Mouse (Mus musculus) erythroblast, adult 5-6 weeks (primary cell): ENCODE results near the gene Cacna1h. TPM values are rescaled to one million over a fixed set of nuclear protein-coding genes. Genes with fewer than 3 reads are reported as not detected.
A peak's percentile ranks its signal among the peaks of the same experiment; 100 is the strongest.

Experiments
- ATAC-seq: replicated peaks from 2 replicates; pipeline ENCODE4 v1.8.0; 2016; ENCODE audit warnings: moderate number of reproducible peaks, mild to moderate bottlenecking, moderate TSS enrichment, inconsistent platforms; ENCODE audit not compliant: poor library complexity, low FRiP score, severe bottlenecking
- total RNA-seq, 2 experiments: library from RNA; stranded (forward) in 1 of 2; stranded (reverse) in 1 of 2; fragments of 150-400 nt in 1 of 2; fragments of 200-764, 138-1000 nt in 1 of 2; gene quantifications; 2 replicates each; pipeline versions ENCODE4 v1.2.3 to v1.2.4; 2015 to 2017; ENCODE audit warnings: low replicate concordance in 2 of 2

The Cacna1h gene
- total RNA-seq, 2 experiments from 2014 or later, result 0.43 TPM; not detected in 1

DNA sequence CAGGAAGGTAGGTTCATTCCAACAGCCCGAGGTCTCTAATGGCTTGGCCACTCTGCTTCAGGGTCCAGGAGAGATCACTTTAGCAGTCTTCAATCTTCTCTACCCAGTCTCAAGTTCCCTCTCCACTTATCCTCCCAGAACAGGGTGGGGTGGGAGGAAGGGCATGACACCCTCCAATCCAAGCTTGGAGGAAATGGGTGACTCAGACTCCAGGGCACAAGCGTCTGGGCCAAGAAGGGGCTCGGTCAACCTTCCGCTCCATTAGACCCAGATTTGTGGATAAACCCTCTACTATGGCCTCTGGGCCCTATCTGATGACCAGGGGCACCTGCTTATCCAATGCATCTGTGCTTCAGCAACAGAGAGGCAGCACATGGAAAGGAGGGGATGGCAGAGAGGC lies 88.1 kb downstream of the Cacna1h start, which contains the start of gene Tpsab1:
Gene Tpsab1 (minus strand): TSS at position 101 of the 400 bp plus-strand sequence.
- no peak for ATAC-seq

DNA sequence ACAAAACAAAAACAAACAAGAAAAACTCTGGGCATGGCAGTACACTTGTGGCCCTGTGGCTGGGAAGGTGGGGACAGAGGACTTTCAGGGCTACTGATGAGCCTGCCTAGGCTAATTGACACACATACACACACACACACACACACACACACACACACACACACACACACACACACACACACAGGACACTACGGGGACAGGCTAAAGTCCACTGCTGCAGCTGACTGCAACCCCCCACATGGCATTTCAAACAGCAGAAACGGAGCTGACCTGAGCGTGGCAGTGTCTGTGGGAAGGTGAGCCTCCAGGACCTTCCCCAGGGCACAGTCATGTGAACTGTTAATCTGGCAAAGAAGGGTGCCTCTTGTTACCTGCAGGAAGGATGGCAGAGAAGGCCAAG lies 92.1 kb downstream of the Cacna1h start:
- ATAC-seq, result no peak

DNA sequence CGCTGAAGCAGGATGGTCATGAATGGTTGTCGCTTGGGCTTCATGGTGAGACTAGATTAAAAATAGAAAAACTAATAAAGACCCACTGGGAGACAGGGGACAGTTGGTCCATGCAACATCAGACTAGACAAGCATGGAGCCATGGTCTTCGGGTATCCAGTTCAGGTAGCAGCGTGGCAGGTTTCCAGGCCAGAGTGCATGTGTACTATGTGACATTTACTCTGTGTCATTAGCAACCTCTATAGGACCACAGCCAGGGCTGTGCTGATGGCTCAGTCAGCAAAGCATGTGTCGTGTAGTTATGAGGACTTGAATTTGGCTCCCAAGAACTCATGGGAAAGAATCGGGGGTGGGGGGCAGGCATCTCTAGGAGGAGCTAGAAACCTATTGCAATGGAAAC lies 93.6 kb downstream of the Cacna1h start:
- ATAC-seq, result no peak

DNA sequence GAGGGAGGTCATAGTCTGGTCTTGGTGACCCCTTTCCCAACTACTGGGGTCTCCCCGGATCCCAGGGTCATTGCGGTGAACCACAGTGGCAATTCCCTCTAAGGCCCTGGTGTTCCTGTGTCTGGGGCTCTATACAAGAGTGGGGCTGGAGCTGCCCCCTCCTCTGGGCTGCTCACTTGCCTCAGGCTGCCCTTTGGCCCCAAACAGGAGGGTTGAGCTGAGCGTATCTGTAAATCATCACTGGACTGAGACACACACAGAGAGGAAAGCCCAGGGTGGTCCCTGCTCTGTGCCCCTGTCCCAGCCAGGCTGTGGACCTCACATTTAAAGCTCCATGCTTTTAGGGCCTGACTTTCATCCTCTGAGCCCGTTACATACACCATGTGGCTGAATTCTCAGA lies 95.4 kb downstream of the Cacna1h start:
- no peak for ATAC-seq

DNA sequence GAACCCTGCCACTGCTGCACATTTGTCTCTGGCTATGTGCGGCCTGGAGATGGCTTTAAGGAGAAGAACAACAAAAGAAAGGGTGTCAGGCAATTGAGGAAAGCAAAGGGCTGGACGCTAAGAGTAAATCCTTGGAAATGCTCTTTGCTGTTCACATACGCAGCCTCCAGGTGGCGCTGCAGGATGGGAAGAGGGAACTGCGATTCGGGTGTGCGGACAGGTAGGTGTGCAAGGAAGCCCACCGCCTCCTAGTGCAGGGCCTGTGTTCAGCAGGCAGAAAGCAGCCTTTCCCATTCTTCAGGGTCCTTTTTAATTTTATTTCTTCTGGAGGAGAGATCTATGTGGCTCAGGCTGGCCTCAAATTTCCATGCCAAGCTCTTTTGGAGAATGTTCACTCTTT lies 99.6 kb downstream of the Cacna1h start:
- ATAC-seq, result peak; percentile 51; the same call in 1 of the 2 replicates

DNA sequence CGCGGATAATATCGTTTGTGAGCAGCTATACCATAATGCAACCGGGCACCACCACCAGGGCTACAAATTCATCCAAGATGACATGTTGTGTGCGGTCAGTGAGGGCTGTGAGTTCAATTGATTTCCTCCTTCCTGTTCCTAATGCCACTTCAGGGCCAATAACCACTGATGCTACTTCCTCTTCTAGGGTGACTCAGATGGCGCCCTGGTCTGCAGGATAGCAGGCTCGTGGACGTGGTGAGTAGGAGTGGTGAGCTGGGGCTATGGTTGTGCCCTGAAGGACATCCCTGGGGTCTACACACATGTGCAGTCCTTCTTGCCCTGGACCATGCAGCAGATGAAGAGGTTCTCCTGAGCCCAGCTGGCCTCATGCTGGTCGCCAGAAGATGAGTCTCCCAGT lies 101.3 kb downstream of the Cacna1h start:
- ATAC-seq, result no peak

Other genes with a start within 250 kb of the Cacna1h start
- 6.5 TPM in 2 replicates for gene BC003965, start 249.2 kb downstream of the Cacna1h start, total RNA-seq (2015; ENCODE audit: low replicate concordance)
- gene BC003965, start 249.2 kb downstream of the Cacna1h start, total RNA-seq (2017; ENCODE audit: low replicate concordance), result 2.2 and 2.9 TPM in 2 replicates
- gene Unkl, start 245.4 kb downstream of the Cacna1h start, total RNA-seq (2015; ENCODE audit: low replicate concordance), result 5.6 and 8.1 TPM in 2 replicates
- gene Unkl, start 245.4 kb downstream of the Cacna1h start, total RNA-seq (2017; ENCODE audit: low replicate concordance), result 8.2 and 16.3 TPM in 2 replicates
- gene Gnptg, start 193.7 kb downstream of the Cacna1h start, total RNA-seq (2015; ENCODE audit: low replicate concordance), result 6.0 and 6.3 TPM in 2 replicates
- 3.6 and 3.7 TPM in 2 replicates for gene Gnptg, start 193.7 kb downstream of the Cacna1h start, total RNA-seq (2017; ENCODE audit: low replicate concordance)
- 3.1 and 3.6 TPM in 2 replicates for gene Tsr3, start 193.6 kb downstream of the Cacna1h start, total RNA-seq (2015; ENCODE audit: low replicate concordance)
- gene Tsr3, start 193.6 kb downstream of the Cacna1h start, total RNA-seq (2017; ENCODE audit: low replicate concordance), result 5.2 and 8.6 TPM in 2 replicates
- 1.5 TPM in 1 of 2 replicates, not detected in the other for gene Baiap3, start 177.4 kb downstream of the Cacna1h start, total RNA-seq (2015; ENCODE audit: low replicate concordance)
- 0.42 TPM in 1 of 2 replicates, not detected in the other for gene Baiap3, start 177.4 kb downstream of the Cacna1h start, total RNA-seq (2017; ENCODE audit: low replicate concordance)
- 81.3 and 118 TPM in 2 replicates for gene Ube2i, start 159.2 kb downstream of the Cacna1h start, total RNA-seq (2015; ENCODE audit: low replicate concordance)
- gene Ube2i, start 159.2 kb downstream of the Cacna1h start, total RNA-seq (2017; ENCODE audit: low replicate concordance), result 58.7 and 64.3 TPM in 2 replicates
- gene Prss34, start 135.4 kb downstream of the Cacna1h start, total RNA-seq (2015; ENCODE audit: low replicate concordance), result 153 and 185 TPM in 2 replicates
- 68.4 and 78.9 TPM in 2 replicates for gene Prss34, start 135.4 kb downstream of the Cacna1h start, total RNA-seq (2017; ENCODE audit: low replicate concordance)
- gene Prss28, start 125.1 kb downstream of the Cacna1h start, total RNA-seq (2015; ENCODE audit: low replicate concordance), result not detected in 2 replicates
- gene Prss28, start 125.1 kb downstream of the Cacna1h start, total RNA-seq (2017; ENCODE audit: low replicate concordance), result not detected in 2 replicates
- gene Prss29, start 115.1 kb downstream of the Cacna1h start, total RNA-seq (2015; ENCODE audit: low replicate concordance), result not detected in 2 replicates
- not detected in 2 replicates for gene Prss29, start 115.1 kb downstream of the Cacna1h start, total RNA-seq (2017; ENCODE audit: low replicate concordance)
- not detected in 2 replicates for gene Tpsab1, start 88.2 kb downstream of the Cacna1h start, total RNA-seq (2015; ENCODE audit: low replicate concordance)
- not detected in 2 replicates for gene Tpsab1, start 88.2 kb downstream of the Cacna1h start, total RNA-seq (2017; ENCODE audit: low replicate concordance)
- gene Tpsb2, start 67.5 kb downstream of the Cacna1h start, total RNA-seq (2015; ENCODE audit: low replicate concordance), result not detected in 2 replicates
- gene Tpsb2, start 67.5 kb downstream of the Cacna1h start, total RNA-seq (2017; ENCODE audit: low replicate concordance), result not detected in 2 replicates
- not detected in 2 replicates for gene Tpsg1, start 64.5 kb downstream of the Cacna1h start, total RNA-seq (2015; ENCODE audit: low replicate concordance)
- gene Tpsg1, start 64.5 kb downstream of the Cacna1h start, total RNA-seq (2017; ENCODE audit: low replicate concordance), result not detected in 2 replicates
- gene Tekt4, start 20.8 kb upstream of the Cacna1h start, total RNA-seq (2015; ENCODE audit: low replicate concordance), result not detected in 2 replicates
- not detected in 2 replicates for gene Tekt4, start 20.8 kb upstream of the Cacna1h start, total RNA-seq (2017; ENCODE audit: low replicate concordance)
- not detected in 2 replicates for gene Sstr5, start 63.5 kb upstream of the Cacna1h start, total RNA-seq (2015; ENCODE audit: low replicate concordance)
- not detected in 2 replicates for gene Sstr5, start 63.5 kb upstream of the Cacna1h start, total RNA-seq (2017; ENCODE audit: low replicate concordance)
- gene Sox8, start 136.9 kb upstream of the Cacna1h start, total RNA-seq (2015; ENCODE audit: low replicate concordance), result not detected in 2 replicates
- 0.17 TPM in 1 of 2 replicates, not detected in the other for gene Sox8, start 136.9 kb upstream of the Cacna1h start, total RNA-seq (2017; ENCODE audit: low replicate concordance)
- gene Lmf1, start 145.3 kb upstream of the Cacna1h start, total RNA-seq (2015; ENCODE audit: low replicate concordance), result 2.7 and 7.1 TPM in 2 replicates
- gene Lmf1, start 145.3 kb upstream of the Cacna1h start, total RNA-seq (2017; ENCODE audit: low replicate concordance), result 1.5 and 1.8 TPM in 2 replicates